Mouse (Mus musculus) liver, postnatal 0 days (tissue): ENCODE measurements around the gene Csad.

ENCODE experiments used
- CTCF ChIP-seq: sonication (generic); IDR thresholded peaks from 2 replicates; pipeline ENCODE4 v1.5.1; 2016; ENCODE audit warnings: antibody characterized with exemption, low read depth
- EP300 ChIP-seq: IDR thresholded peaks from 2 replicates; pipeline ENCODE4 v1.6.1; 2016; ENCODE audit warnings: antibody characterized with exemption, low read depth, mild to moderate bottlenecking

DNA sequence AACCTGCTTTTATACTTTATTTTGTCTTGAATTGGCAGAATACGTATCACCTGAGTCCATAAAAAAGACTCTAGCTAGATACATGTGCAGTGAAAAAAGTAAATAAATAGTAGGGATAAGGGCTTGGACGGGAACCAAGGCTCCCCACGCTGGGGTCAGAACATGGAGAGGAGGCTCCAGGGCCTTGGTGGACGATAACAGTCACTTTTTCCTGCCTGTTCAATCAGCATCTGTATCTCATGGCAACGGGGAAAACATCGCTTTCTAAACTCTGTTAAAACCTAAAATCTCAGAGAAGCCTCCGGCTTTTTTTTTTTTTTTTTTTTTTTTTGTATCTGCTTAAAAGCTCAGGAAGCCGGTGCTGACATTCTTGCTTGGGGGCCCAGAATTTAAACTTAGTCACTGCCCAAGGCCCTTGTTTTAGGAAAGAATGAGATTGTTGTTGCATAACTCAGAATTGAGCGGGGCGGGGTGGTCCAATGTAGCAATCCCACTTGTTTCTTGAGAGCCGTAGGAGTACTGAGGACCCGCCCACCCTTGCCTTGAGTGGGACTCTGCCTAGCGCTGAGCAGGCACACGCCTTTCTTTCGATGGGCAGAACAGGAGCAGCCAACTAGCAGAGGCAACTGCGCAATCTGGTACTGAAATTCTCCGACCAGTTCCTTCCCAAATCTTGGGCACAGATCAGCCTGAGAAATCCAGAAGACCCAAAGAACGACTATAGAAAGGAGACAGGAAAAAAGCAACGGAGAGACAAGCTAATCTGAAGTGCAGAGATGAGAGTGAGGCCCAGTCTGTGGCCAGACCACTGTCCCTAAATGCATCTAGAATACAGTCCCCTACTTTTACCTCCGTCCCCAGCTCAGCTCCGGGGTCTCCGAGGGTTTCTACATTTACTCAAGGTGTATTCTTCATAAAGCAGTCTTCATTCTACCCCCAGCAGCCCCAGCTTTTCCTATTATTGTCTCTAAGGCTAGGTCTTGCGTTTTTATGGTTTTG, 61.3 kb downstream of the Csad start:
- TF ChIP-seq CTCF (no peak), EP300 (no peak)
